Mouse (Mus musculus): Measurements from ENCODE around the gene C2cd2l. TPM values are rescaled to one million over a fixed set of nuclear protein-coding genes. Genes with fewer than 3 reads are reported as not detected.

The C2cd2l gene
- polyA plus RNA-seq, 1 experiment, result not detected

DNA sequence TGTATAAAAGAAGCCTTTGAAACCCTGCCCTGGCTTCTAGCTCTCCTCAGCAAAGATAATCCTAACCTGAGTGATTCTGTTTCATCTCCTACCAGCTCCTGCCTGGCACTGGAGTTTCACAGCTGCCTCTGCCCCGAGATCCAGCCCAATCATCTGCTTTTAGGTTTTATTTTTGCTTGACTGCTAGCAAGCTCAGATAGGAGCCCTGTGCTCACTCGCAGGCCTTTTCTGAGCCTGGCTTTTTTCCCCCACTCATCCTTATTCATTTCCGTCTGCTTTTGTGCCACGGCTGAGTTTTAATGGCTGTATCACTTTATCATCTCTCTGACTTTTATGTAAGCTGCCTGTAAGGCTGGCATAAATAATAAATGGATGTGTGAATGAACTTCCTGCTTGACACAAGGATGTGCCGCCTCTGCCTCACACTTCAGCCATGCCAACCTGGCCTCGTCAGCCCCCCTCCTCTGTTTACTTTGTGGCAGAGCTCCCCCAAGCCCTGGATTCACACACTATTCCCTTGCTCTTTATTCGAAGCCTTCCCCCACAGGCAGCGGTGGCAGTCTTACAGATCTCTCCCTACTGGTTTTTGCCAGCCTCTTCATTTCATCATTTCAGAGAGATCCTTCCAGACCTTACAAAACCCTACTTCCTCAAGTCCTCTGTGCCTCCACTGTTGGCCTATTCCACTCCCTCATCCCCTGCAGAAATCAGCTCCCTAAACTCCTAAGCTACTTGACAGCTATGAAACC, 53.4 kb downstream of the C2cd2l start:
- H3K27ac ChIP-seq (ENCODE audit: insufficient read depth, low read depth, low read length), result peak overlapping the region; percentile 34; the same call in 1 of the 2 replicates
- H3K4me3 ChIP-seq (ENCODE audit: insufficient read depth, low read depth, low read length), result no peak overlapping the region
- 31% methylated on average over 8 of the region's 8 CpGs for WGBS
- no peak for TF ChIP-seq POLR2A (IDR thresholded peaks at IDR 0.05; ENCODE audit: insufficient read depth, low read depth, low read length)
- TF ChIP-seq CTCF (IDR thresholded peaks at IDR 0.05; ENCODE audit: insufficient read depth, low read depth, low read length), result no peak
- peaks cover 24% of the 10 kb centered on the region for H3K4me1 ChIP-seq (ENCODE audit: control insufficient read depth, insufficient read depth, low read length)

DNA sequence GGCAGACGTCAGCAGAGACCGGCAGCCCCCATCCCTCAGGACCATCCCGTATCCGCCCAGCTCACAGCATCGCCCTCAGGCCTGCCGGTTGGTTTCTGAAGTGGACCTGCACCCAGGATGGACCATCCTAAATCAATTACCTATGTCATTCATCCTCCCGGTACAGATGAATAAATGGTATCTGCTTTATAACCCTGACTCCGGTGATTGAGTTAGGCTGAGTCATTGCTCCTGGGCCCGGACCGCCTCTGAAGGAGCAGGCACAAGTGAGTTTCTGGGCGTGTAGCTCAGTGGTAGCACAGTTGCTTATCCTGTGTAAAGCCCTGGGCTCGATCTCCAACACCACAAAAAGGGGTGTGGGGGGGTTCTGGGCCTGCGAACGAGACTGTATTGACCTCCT, 58.7 kb downstream of the C2cd2l start:
- Histone ChIP-seq H3K4me1 (ENCODE audit: control insufficient read depth, insufficient read depth, low read length) (peaks cover 13% of the 10 kb centered on the region), H3K27ac (ENCODE audit: insufficient read depth, low read depth, low read length) (no peak overlapping the region), H3K4me3 (ENCODE audit: insufficient read depth, low read depth, low read length) (no peak overlapping the region)
- TF ChIP-seq POLR2A (IDR thresholded peaks at IDR 0.05; ENCODE audit: insufficient read depth, low read depth, low read length), result no peak
- no peak for TF ChIP-seq CTCF (IDR thresholded peaks at IDR 0.05; ENCODE audit: insufficient read depth, low read depth, low read length)
- 87% methylated on average over 14 of the region's 14 CpGs for WGBS

Other genes starting within 250 kb of the C2cd2l start
- gene Mfrp, start 218.6 kb downstream of the C2cd2l start, polyA plus RNA-seq (2012; ENCODE audit: insufficient read depth, insufficient read length, low replicate concordance, missing spikeins), result not detected in 2 replicates
- not detected in 2 replicates for gene C1qtnf5, start 213.0 kb downstream of the C2cd2l start, polyA plus RNA-seq (2012; ENCODE audit: insufficient read depth, insufficient read length, low replicate concordance, missing spikeins)
- gene Gm49380, start 206.8 kb downstream of the C2cd2l start, polyA plus RNA-seq (2012; ENCODE audit: insufficient read depth, insufficient read length, low replicate concordance, missing spikeins), result not detected in 2 replicates
- 257 TPM in 1 of 2 replicates, not detected in the other for gene Rnf26, start 206.8 kb downstream of the C2cd2l start, polyA plus RNA-seq (2012; ENCODE audit: insufficient read depth, insufficient read length, low replicate concordance, missing spikeins)
- not detected in 2 replicates for gene Mcam, start 185.8 kb downstream of the C2cd2l start, polyA plus RNA-seq (2012; ENCODE audit: insufficient read depth, insufficient read length, low replicate concordance, missing spikeins)
- gene Cbl, start 86.2 kb downstream of the C2cd2l start, polyA plus RNA-seq (2012; ENCODE audit: insufficient read depth, insufficient read length, low replicate concordance, missing spikeins), result 80.7 and 279 TPM in 2 replicates
- gene Ccdc153, start 79.6 kb downstream of the C2cd2l start, polyA plus RNA-seq (2012; ENCODE audit: insufficient read depth, insufficient read length, low replicate concordance, missing spikeins), result not detected in 2 replicates
- gene Pdzd3, start 68.8 kb downstream of the C2cd2l start, polyA plus RNA-seq (2012; ENCODE audit: insufficient read depth, insufficient read length, low replicate concordance, missing spikeins), result not detected in 2 replicates
- not detected in 2 replicates for gene Nlrx1, start 51.7 kb downstream of the C2cd2l start, polyA plus RNA-seq (2012; ENCODE audit: insufficient read depth, insufficient read length, low replicate concordance, missing spikeins)
- gene Abcg4, start 31.7 kb downstream of the C2cd2l start, polyA plus RNA-seq (2012; ENCODE audit: insufficient read depth, insufficient read length, low replicate concordance, missing spikeins), result not detected in 2 replicates
- gene Hinfp, start 14.6 kb downstream of the C2cd2l start, polyA plus RNA-seq (2012; ENCODE audit: insufficient read depth, insufficient read length, low replicate concordance, missing spikeins), result not detected in 2 replicates
- gene Dpagt1, start 5.7 kb upstream of the C2cd2l start, polyA plus RNA-seq (2012; ENCODE audit: insufficient read depth, insufficient read length, low replicate concordance, missing spikeins), result 150 TPM in 1 of 2 replicates, not detected in the other
- not detected in 2 replicates for gene H2afx, start 14.4 kb upstream of the C2cd2l start, polyA plus RNA-seq (2012; ENCODE audit: insufficient read depth, insufficient read length, low replicate concordance, missing spikeins)
- gene Hmbs, start 23.9 kb upstream of the C2cd2l start, polyA plus RNA-seq (2012; ENCODE audit: insufficient read depth, insufficient read length, low replicate concordance, missing spikeins), result not detected in 2 replicates
- not detected in 2 replicates for gene Vps11, start 41.4 kb upstream of the C2cd2l start, polyA plus RNA-seq (2012; ENCODE audit: insufficient read depth, insufficient read length, low replicate concordance, missing spikeins)
- gene Hyou1, start 59.2 kb upstream of the C2cd2l start, polyA plus RNA-seq (2012; ENCODE audit: insufficient read depth, insufficient read length, low replicate concordance, missing spikeins), result not detected in 2 replicates
- not detected in 2 replicates for gene Slc37a4, start 76.6 kb upstream of the C2cd2l start, polyA plus RNA-seq (2012; ENCODE audit: insufficient read depth, insufficient read length, low replicate concordance, missing spikeins)
- 1,193 TPM in 1 of 2 replicates, not detected in the other for gene Rps25, start 86.9 kb upstream of the C2cd2l start, polyA plus RNA-seq (2012; ENCODE audit: insufficient read depth, insufficient read length, low replicate concordance, missing spikeins)
- gene Trappc4, start 87.3 kb upstream of the C2cd2l start, polyA plus RNA-seq (2012; ENCODE audit: insufficient read depth, insufficient read length, low replicate concordance, missing spikeins), result not detected in 2 replicates
- gene Ccdc84, start 98.3 kb upstream of the C2cd2l start, polyA plus RNA-seq (2012; ENCODE audit: insufficient read depth, insufficient read length, low replicate concordance, missing spikeins), result not detected in 2 replicates
- not detected in 2 replicates for gene Foxr1, start 120.9 kb upstream of the C2cd2l start, polyA plus RNA-seq (2012; ENCODE audit: insufficient read depth, insufficient read length, low replicate concordance, missing spikeins)
- not detected in 2 replicates for gene Upk2, start 134.7 kb upstream of the C2cd2l start, polyA plus RNA-seq (2012; ENCODE audit: insufficient read depth, insufficient read length, low replicate concordance, missing spikeins)
- gene Bcl9l, start 162.5 kb upstream of the C2cd2l start, polyA plus RNA-seq (2012; ENCODE audit: insufficient read depth, insufficient read length, low replicate concordance, missing spikeins), result not detected in 2 replicates
- gene Cxcr5, start 241.6 kb upstream of the C2cd2l start, polyA plus RNA-seq (2012; ENCODE audit: insufficient read depth, insufficient read length, low replicate concordance, missing spikeins), result not detected in 2 replicates

All from olfactory bulb, adult 2 months (tissue).